Mouse (Mus musculus) stomach, postnatal 0 days (tissue): Measurements from ENCODE around the gene Neb.

Experiments used
- CTCF ChIP-seq: IDR thresholded peaks from 2 replicates; pipeline ENCODE4 v1.5.1; 2016; ENCODE audit warnings: antibody characterized with exemption, low read depth, mild to moderate bottlenecking, moderate library complexity
- EP300 ChIP-seq: optimal IDR thresholded peaks from 2 replicates; pipeline ENCODE3; 2016; ENCODE audit warnings: antibody characterized with exemption

- TF ChIP-seq CTCF (no peak), EP300 (no peak)
Measured at GRCm38 (mm10) chr2:52371066-52371465, 7.2 kb downstream of the Neb start.
